Mouse (Mus musculus): ENCODE data around the gene Cox19. TPM values are rescaled to one million over a fixed set of nuclear protein-coding genes. Genes with fewer than 3 reads are reported as not detected.

Gene Cox19
- polyA plus RNA-seq, 1 experiment from 2014 or later: 61.6 TPM

DNA sequence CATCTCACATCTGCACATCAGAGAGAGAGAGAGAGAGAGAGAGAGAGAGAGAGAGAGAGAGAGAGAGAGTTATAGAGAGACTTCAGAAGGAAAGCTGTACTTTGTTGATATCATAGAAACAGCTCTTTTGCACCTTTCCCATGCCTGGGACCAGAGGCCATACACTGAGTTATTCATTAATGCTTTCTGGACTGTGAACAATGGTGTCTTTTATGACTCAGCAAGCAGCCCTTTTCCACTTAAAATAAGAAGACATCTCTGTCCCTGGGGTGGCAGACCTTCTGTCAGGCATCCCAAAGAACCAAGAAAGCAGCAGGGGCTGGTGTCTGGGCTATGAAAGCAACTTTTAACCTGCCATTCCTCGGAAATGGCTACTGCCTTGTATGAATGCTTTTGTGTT is 4.0 kb downstream of the Cox19 start:
- peaks cover 6% of the 10 kb centered on the region; the same call in 1 of the 2 replicates for H3K4me1 ChIP-seq (ENCODE audit: insufficient read depth, low read depth, low read length)
- no peaks in the 10 kb centered on the region for H3K9me3 ChIP-seq (ENCODE audit: low read length)
- no peaks in the 10 kb centered on the region for H3K27me3 ChIP-seq (replicated peaks; ENCODE audit: insufficient read depth, low read length)
- no peak overlapping the region for H3K9ac ChIP-seq (replicated peaks; ENCODE audit: low read depth)
- 33% methylated on average over 1 of the region's 1 CpGs for WGBS
- DNase-seq (ENCODE audit: low spot score) (no peak), ATAC-seq (no peak)
- TF ChIP-seq EP300 (IDR thresholded peaks at IDR 0.05): no peak
- no peak for TF ChIP-seq CTCF (IDR thresholded peaks at IDR 0.05)
- no peak overlapping the region for H3K4me2 ChIP-seq (replicated peaks; ENCODE audit: low read depth, low read length)
- no peak overlapping the region for H3K4me3 ChIP-seq (ENCODE audit: low read depth, low read length)
- no peak overlapping the region for H3K27ac ChIP-seq (ENCODE audit: low read length)
- H3K36me3 ChIP-seq (ENCODE audit: insufficient read depth, low read length): peaks cover 4% of the 10 kb centered on the region; the same call in 1 of the 2 replicates

DNA sequence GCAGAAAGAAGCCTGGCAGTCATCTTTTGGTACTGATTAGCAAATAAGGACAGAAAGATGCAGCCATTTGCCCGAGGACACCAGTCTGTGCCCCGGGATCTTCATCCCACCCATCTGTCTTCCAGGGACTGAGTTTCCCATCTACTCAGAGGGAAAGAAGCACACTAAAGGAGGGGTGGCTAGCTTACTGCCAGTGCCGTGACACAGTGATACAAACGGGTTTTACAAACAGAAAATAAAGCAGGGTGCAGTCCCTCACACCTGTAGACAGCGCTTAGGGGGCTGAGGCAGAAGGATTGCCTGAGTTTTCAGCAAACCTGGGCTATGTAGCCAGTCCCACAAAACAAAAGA is 5.9 kb downstream of the Cox19 start:
- H3K4me3 ChIP-seq (ENCODE audit: low read depth, low read length): peak overlapping the region; percentile 74; the same call in 1 of the 2 replicates
- ATAC-seq (peak; percentile 22), DNase-seq (ENCODE audit: low spot score) (no peak)
- H3K9me3 ChIP-seq (ENCODE audit: low read length): no peaks in the 10 kb centered on the region
- peak overlapping the region; percentile 95 for H3K4me2 ChIP-seq (replicated peaks; ENCODE audit: low read depth, low read length)
- peaks cover 6% of the 10 kb centered on the region; the same call in 1 of the 2 replicates for H3K36me3 ChIP-seq (ENCODE audit: insufficient read depth, low read length)
- peak overlapping the region; percentile 22; the same call in 1 of the 2 replicates for H3K27ac ChIP-seq (ENCODE audit: low read length)
- 9% methylated on average over 5 of the region's 5 CpGs for WGBS
- TF ChIP-seq EP300 (IDR thresholded peaks at IDR 0.05): no peak
- TF ChIP-seq CTCF (IDR thresholded peaks at IDR 0.05): no peak
- H3K27me3 ChIP-seq (replicated peaks; ENCODE audit: insufficient read depth, low read length): no peaks in the 10 kb centered on the region
- no peak overlapping the region for H3K9ac ChIP-seq (replicated peaks; ENCODE audit: low read depth)
- peaks cover 6% of the 10 kb centered on the region; the same call in 1 of the 2 replicates for H3K4me1 ChIP-seq (ENCODE audit: insufficient read depth, low read depth, low read length)

DNA sequence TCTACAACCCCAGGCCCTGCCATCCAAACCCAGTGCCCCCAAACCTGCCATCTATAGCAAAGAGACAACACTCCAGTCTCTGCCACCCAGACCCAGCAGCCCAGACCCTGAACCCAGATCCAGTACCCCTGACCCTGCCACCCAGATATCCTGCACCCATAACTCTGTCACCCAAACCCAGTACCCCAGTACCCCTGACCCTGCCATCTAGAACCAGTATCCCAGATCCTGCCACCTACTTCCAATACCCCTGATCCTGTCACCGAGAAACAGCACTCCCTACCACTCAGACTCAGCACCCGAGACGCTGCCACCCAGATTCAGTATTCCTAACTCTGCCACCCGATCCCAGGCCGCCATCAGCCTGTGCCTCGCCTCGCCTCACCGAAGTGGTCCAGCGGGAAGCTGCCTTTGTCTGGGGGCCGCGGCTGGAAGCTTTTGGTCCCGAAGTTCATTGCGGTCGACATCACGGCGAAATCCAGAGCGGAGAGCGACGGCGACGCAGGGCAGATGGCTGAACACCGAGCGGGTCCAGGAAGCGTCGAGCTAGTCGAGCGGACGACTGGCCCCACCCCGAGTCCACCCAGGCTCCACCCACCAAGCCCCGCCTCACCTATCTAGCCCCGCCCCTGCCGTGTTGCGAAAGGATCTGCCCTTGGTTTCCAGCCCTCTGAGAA is 6.4 kb downstream of the Cox19 start:
- DNase-seq (ENCODE audit: low spot score) (peak; percentile 98), ATAC-seq (peak; percentile 97)
- no peaks in the 10 kb centered on the region for H3K27me3 ChIP-seq (replicated peaks; ENCODE audit: insufficient read depth, low read length)
- peak overlapping the region; percentile 74 for H3K4me3 ChIP-seq (ENCODE audit: low read depth, low read length)
- peak overlapping the region; percentile 84 for H3K27ac ChIP-seq (ENCODE audit: low read length)
- peak overlapping the region; percentile 85 for H3K9ac ChIP-seq (replicated peaks; ENCODE audit: low read depth)
- peaks cover 6% of the 10 kb centered on the region; the same call in 1 of the 2 replicates for H3K4me1 ChIP-seq (ENCODE audit: insufficient read depth, low read depth, low read length)
- no peaks in the 10 kb centered on the region for H3K9me3 ChIP-seq (ENCODE audit: low read length)
- TF ChIP-seq CTCF (IDR thresholded peaks at IDR 0.05) (no peak), EP300 (IDR thresholded peaks at IDR 0.05) (no peak)
- H3K36me3 ChIP-seq (ENCODE audit: insufficient read depth, low read length): peaks cover 6% of the 10 kb centered on the region; the same call in 1 of the 2 replicates
- H3K4me2 ChIP-seq (replicated peaks; ENCODE audit: low read depth, low read length): peak overlapping the region; percentile 95
- under 1% methylated on average over 33 of the region's 33 CpGs for WGBS

DNA sequence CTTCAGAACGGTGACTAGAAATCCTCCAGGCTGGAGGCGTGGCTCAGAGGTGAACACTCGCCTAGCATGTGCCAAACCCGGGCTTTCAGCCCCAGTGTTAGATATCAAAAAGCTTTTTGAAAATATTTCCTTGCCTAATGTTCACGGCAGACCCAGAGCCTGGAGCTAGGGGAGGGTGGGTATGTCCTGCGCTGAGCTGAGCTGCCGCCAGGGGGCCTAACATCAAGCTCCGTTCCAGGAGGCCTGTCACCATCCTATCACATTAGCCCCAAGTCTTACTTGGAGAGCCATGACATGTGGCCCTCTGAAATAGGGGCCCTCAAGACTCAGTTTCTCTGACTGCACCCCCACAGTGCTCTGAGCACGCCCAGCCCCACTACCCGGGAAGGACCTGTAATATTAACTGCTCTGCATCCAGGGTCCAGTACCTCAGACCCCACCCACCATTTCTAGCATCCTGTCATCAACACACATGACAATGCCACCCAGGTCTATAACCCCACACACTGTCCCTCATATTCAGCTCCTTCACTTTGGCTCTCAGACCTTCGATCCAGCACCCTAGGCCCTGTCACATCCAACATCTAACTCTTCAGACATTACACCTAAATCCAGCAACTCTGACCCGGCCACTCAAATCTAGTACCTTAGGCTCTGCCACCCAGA is 7.1 kb downstream of the Cox19 start:
- TF ChIP-seq EP300 (IDR thresholded peaks at IDR 0.05): no peak
- peak; percentile 89 for TF ChIP-seq CTCF (IDR thresholded peaks at IDR 0.05)
- DNase-seq (ENCODE audit: low spot score): peak; percentile 88
- Histone ChIP-seq H3K27me3 (replicated peaks; ENCODE audit: insufficient read depth, low read length) (no peaks in the 10 kb centered on the region), H3K4me3 (ENCODE audit: low read depth, low read length) (peak overlapping the region; percentile 74), H3K36me3 (ENCODE audit: insufficient read depth, low read length) (peaks cover 6% of the 10 kb centered on the region; the same call in 1 of the 2 replicates), H3K9me3 (ENCODE audit: low read length) (no peaks in the 10 kb centered on the region), H3K4me2 (replicated peaks; ENCODE audit: low read depth, low read length) (peak overlapping the region; percentile 95), H3K9ac (replicated peaks; ENCODE audit: low read depth) (peak overlapping the region; percentile 85), H3K4me1 (ENCODE audit: insufficient read depth, low read depth, low read length) (peaks cover 6% of the 10 kb centered on the region; the same call in 1 of the 2 replicates), H3K27ac (ENCODE audit: low read length) (peak overlapping the region; percentile 51; the same call in 1 of the 2 replicates)
- peak; percentile 77 for ATAC-seq
- 4% methylated on average over 12 of the region's 12 CpGs for WGBS

DNA sequence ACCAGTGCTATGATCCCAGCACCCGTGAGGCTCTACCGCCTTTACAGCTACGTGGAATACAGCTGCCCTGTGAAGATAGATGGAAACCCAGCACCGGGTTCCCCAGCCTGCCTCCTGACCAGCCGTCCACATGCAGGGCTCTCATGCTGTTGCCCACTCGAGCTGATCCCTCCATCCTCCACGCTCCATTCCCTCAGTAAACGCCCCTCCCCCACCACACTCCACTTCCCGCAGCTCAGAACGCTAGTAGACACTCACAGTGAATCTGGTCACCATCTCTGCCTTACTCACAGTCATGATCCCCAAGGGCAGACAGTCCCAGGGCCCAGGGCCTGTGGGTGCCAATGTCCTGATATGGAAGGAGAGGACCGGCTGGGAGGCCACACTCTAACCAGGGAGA is 12.3 kb downstream of the Cox19 start:
- no peak for DNase-seq (ENCODE audit: low spot score)
- no peak overlapping the region for H3K4me2 ChIP-seq (replicated peaks; ENCODE audit: low read depth, low read length)
- no peak overlapping the region for H3K27ac ChIP-seq (ENCODE audit: low read length)
- no peaks in the 10 kb centered on the region for H3K9me3 ChIP-seq (ENCODE audit: low read length)
- WGBS: 64% methylated on average over 11 of the region's 11 CpGs
- H3K9ac ChIP-seq (replicated peaks; ENCODE audit: low read depth): no peak overlapping the region
- H3K4me1 ChIP-seq (ENCODE audit: insufficient read depth, low read depth, low read length): no peaks in the 10 kb centered on the region
- H3K27me3 ChIP-seq (replicated peaks; ENCODE audit: insufficient read depth, low read length): no peaks in the 10 kb centered on the region
- H3K36me3 ChIP-seq (ENCODE audit: insufficient read depth, low read length): peaks cover 11% of the 10 kb centered on the region; the same call in 1 of the 2 replicates
- no peak overlapping the region for H3K4me3 ChIP-seq (ENCODE audit: low read depth, low read length)
- ATAC-seq: no peak
- TF ChIP-seq EP300 (IDR thresholded peaks at IDR 0.05) (no peak), CTCF (IDR thresholded peaks at IDR 0.05) (no peak)

GRCm38 (mm10) chr5:139338403-139338802 is 12.8 kb downstream of the Cox19 start:
- ATAC-seq (0 out of 2 replicates have a peak, but pooled peaks have one; percentile 35), DNase-seq (ENCODE audit: low spot score) (no peak)
- TF ChIP-seq EP300 (IDR thresholded peaks at IDR 0.05) (no peak), CTCF (IDR thresholded peaks at IDR 0.05) (no peak)
- H3K4me2 ChIP-seq (replicated peaks; ENCODE audit: low read depth, low read length): no peak overlapping the region
- H3K4me3 ChIP-seq (ENCODE audit: low read depth, low read length): no peak overlapping the region
- H3K9ac ChIP-seq (replicated peaks; ENCODE audit: low read depth): no peak overlapping the region
- 62% methylated on average over 3 of the region's 3 CpGs for WGBS
- no peaks in the 10 kb centered on the region for H3K4me1 ChIP-seq (ENCODE audit: insufficient read depth, low read depth, low read length)
- peaks cover 11% of the 10 kb centered on the region; the same call in 1 of the 2 replicates for H3K36me3 ChIP-seq (ENCODE audit: insufficient read depth, low read length)
- no peaks in the 10 kb centered on the region for H3K9me3 ChIP-seq (ENCODE audit: low read length)
- H3K27me3 ChIP-seq (replicated peaks; ENCODE audit: insufficient read depth, low read length): no peaks in the 10 kb centered on the region
- no peak overlapping the region for H3K27ac ChIP-seq (ENCODE audit: low read length)
